Mouse (Mus musculus) ovary, postnatal 14 days (tissue): ENCODE measurements at regions not wholly inside any gene's neighbourhood (a gene's known extent, or its start where the extent isn't known, plus 50 kb on each side); places are given as distances from the start of the nearest gene placed in this dataset.

Source experiments
- DNase-seq: peaks from one replicate; pipeline ENCODE4 v3.0.0; 2022; ENCODE audit warnings: low spot score

- no peak for DNase-seq
Measured at GRCm38 (mm10) chr13:112125769-112126469, 162.3 kb upstream of the Ankrd55 start.

DNA sequence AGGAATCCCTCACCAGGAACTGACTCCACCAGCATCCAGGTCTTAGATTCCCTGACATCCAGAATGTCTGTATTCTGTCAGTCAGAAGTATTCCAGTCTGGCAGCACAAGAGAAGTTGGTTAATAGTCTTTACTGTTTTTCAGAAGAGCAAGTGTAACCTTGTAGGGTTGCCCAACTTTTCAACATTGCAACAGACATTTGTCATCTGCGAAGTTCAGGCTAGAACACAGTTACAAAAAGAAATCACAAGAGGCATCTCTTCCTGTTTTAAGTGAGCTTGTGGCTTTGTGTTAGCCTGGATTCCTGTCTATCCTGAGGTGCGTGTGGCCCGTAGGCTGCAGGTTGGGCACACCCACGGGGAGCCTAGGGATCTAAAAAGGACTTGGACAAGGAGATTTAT, 158.0 kb upstream of the Ankrd55 start:
- no peak for DNase-seq

DNA sequence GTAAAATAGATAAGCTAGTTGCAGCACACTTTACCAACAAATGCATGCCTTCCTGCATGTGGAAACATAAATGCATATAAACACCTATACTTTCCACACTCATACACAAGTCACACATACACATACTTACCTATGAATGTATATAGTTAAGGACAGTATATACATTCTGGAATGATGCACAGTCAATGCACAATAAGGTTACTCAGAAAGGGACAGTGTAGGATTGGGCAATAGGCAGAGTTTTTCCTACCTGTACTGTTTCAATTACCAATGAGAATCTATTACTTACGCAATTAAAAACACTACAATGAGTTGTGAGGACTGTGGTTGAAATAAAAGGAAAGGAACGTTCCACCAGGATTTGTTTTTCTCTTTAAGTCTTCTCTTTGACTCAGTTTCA, 157.5 kb upstream of the Ankrd55 start:
- no peak for DNase-seq

DNA sequence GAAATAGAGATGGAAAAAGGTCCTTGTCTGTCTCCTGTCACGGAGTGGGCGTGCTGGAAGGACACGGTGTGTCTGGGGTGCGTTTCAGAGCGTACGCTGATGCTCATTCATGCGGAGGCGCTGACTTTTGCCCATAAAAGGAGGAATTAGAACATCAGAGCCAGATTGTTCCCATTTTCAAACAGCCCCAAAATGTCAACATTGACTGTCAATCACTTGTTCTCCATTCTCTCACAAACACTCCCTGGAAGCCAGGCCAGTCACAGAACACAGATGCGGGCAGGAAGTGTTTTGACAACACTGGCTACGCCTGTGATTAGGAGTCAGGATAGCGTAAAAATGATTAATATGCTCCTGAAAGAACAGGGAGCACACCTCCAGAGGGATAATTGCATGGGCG, 157.1 kb upstream of the Ankrd55 start:
- no peak for DNase-seq

DNA sequence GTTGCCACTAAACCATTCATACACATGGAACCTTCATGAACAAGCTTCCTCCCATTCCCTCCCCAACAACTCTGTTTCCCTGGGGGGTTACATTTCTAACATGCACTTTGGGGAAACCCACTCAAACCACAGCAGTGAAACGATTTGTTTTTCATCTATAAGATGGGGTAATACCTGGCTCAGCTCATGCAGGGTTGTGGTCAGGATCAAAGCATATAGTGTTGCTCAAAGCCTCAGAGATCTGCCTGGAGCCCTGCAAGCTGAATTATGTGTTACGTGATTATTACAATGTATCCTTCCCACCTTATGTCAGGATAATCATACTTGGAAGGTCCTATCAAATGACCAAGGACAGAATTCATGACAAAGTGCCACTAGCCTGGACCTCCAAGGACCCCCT, 154.5 kb upstream of the Ankrd55 start:
- no peak for DNase-seq

DNA sequence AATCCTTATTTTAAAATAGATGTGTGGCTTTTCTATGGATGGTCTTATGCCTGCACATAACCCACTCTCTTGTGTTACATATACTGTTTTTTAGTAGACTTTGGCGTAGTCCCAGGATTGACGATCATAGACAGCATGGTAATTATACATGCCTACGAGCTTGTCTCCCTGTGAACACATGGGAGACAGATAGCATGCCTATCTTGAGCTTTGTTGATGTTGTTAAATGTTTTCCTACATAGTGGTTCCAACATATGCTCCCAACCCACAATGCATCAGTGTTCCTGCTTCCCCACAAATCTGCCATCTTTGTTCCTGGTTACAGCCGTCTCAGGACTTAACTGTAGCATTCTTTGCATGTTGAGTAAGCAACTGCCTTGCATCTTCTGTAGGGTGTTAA, 153.6 kb upstream of the Ankrd55 start:
- DNase-seq, result no peak

GRCm38 (mm10) chr13:112135777-112136176, 152.5 kb upstream of the Ankrd55 start:
- DNase-seq, result no peak

DNA sequence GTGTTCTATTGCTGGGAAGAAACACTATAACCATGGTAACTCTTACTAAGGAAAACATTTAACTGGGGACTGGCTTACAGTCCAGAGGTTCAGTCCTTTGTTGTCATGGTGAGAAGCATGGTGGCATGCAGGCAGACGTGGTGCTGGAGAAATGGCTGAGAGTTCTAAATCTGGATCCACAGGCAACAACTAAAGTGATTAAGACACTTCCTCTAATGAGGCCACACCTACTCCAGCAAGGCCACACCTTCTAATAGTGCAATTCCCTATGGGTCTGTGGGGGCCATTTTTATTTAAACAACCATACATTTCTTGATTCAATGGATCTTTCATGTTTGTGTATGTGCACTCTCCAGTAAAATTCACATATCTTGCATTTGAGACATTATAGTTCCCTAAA, 151.4 kb upstream of the Ankrd55 start:
- DNase-seq, result no peak

DNA sequence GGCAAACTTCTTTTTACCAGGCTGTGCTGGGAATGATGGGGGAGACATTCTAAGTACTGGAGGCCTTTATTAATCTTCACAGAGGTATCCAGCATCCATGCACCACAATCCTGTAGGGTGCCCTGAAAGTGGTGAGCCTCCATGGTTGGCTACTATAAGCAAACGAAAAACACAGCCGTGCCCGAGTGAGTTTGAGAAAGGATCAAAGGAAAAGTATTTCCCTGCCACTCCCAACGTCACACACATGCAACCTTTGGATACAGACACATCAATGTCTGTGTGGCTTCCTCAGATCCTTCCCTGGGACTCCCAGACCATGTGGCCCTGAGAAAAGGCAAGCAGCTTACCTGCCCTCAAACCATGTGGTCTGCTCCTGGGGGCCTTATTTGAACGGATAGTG, 147.4 kb upstream of the Ankrd55 start:
- DNase-seq, result no peak

DNA sequence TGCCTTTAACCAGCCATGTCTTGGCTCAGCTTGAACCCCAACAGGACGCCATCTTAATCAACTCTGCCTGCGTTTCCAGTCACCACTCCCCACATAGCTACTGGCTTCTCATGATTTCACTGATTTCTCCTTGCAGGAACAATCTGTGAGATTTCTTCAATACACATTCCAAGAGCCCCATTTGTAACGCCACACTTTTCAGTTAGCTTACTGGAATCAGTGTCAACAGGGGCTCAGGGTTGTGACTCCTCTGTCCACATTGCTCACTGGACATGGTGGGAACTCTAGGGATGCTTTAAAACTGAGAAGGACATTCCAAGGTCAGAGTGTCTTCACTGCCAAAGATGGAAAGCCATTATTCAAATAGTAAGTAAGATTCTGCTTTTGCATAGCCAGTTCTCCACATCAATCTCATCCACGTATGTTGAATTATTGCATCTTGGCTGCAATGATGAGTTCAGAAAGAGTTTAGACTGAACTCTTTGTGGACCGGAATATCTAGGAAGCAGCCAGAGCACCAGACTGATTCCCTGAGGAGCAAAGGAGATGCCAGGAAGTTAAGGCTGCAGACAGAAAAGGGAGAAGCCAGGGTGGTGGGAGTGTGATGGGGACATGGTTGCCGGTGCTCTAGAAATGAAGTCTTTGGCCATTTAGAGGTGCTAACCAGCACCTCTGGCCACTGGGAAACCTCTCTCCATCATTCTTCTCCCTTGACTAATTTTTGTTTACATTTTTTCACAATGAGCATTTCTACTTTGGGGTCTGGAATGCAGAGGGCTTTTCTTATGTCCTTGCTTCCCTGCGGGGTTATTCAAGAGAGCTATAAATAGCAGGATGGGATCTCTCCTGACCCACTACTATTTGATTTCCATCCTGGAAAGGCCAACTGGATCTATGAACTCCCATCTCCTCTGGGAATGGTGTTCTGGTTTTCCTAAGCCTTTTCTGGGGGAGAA, 143.6 kb upstream of the Ankrd55 start:
- no peak for DNase-seq

- DNase-seq, result peak; percentile 41
Measured at GRCm38 (mm10) chr13:112152614-112153550, 135.4 kb upstream of the Ankrd55 start.

DNA sequence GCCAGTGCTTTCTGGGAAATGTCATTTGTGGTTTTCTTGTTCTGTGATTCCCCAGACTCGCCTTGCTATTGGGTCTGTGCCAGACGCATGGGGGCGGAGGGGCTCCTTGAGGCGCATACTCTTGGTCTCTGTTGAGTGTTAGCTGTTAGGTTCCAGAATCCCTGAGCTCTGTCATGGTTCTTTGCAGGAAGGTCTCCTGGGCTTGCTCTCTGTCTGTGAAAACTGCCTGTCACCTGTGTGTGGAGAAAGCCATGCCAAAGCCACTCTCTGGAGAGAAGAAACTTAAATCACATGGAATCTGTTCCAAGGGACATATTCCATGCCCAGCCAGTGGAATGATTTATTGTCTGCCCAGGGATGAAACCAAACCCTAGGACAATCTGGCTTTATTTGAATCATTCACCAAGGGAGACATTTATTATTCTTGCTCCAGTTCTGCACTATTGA, 134.5 kb upstream of the Ankrd55 start:
- DNase-seq, result peak; percentile 13

- DNase-seq, result no peak
Measured at GRCm38 (mm10) chr13:112159430-112160172, 128.7 kb upstream of the Ankrd55 start.

GRCm38 (mm10) chr13:112160173-112160641, 128.0 kb upstream of the Ankrd55 start:
- DNase-seq, result peak; percentile 19

GRCm38 (mm10) chr13:112160726-112161125, 127.5 kb upstream of the Ankrd55 start:
- no peak for DNase-seq

DNA sequence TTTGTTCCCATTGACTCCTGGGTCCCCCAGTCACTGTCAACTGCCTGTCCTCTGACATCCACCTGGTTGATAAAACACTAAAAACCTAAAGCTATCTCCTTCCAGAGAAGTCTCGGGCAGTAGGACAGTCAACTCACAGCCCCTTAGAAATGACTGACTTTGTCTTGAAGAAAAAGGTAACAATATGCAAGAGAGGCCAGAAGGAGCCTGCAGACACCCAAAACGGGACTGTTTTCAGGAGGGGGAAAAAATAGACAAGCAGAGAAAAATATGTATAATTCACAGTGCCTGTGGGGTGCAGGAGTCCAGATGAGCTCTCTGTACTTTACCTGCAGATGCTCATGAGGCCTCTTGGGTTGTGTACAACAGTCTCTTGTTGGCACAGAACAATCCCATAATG, 126.4 kb upstream of the Ankrd55 start:
- no peak for DNase-seq

DNA sequence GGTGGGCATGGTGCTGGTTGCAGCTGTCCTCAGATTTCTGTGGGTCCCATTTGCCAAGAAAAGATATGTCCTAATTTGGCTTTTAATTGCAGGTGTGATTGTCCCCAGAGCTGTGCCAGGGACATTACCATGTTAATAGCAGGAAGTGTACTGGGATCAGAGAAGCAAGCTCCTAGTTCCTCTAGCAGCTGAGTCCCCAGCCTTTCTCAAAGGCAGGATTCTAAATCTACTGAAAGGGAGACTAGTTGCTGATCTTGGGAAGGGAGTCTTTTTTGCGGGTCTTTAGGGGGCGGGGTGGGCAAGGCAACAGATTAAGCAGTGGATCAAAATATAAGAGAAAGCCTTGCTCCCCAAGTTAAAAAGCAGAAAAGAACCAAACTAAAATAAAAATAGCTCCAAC, 122.3 kb upstream of the Ankrd55 start:
- no peak for DNase-seq

GRCm38 (mm10) chr13:112166338-112166802, 121.9 kb upstream of the Ankrd55 start:
- no peak for DNase-seq

DNA sequence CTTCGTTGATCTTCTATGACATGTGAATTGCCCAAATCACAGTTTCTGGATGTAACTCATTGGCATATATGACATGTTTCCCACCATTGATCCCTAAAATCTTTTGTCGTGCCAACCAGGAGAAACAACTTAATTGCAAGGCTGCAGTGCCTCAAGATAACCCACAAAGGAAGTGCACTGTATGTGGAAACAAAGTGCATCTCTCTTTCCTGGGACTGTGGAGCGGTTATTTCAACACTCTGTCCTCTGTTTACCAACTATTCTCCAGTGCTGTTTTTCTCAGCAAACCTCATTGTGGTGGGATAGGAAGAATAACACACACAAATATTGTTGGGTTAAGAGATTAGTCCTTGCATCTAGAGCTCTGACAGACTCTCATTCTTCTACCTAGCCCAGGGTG, 119.8 kb upstream of the Ankrd55 start:
- no peak for DNase-seq

DNA sequence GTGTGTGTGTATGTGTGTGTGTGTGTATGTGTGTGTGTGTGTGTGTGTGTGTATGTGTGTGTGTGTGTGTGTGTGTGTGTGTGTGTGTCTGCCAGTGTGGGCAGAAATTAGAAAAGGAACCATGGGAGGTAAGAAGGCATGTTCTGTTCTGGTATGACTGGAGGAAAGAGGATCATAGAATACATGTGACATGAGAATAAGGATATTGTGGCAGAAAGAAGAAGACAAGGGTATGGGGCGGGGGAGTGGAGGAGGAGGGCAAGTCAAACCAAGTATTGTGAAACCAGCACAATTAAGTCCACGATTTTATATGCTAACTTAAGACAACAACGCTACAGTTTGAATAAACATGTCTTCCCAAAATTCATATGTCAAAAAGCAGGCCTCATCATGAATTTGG, 117.4 kb upstream of the Ankrd55 start:
- no peak for DNase-seq
